Mouse (Mus musculus) gastrocnemius, postnatal 25 days (tissue): ENCODE measurements at regions not wholly inside any gene's neighbourhood (a gene's known extent, or its start where the extent isn't known, plus 50 kb on each side); places are given as distances from the start of the nearest gene placed in this dataset.

Experiments
- microRNA-seq, 2 experiments: library from miRNA; unstranded; fragments of <30 nt; microRNA quantifications; one replicate each; pipeline ENCODE4 v1.2.0; 2021; ENCODE audit warnings: borderline replicate concordance in 2 of 2

Small RNA genes in the stretch of these regions (microRNA-seq; reads per million reads assigned to microRNA genes)
- 0 reads per million in 2 experiments for gene Gm25347
